In the genomic region with DNA sequence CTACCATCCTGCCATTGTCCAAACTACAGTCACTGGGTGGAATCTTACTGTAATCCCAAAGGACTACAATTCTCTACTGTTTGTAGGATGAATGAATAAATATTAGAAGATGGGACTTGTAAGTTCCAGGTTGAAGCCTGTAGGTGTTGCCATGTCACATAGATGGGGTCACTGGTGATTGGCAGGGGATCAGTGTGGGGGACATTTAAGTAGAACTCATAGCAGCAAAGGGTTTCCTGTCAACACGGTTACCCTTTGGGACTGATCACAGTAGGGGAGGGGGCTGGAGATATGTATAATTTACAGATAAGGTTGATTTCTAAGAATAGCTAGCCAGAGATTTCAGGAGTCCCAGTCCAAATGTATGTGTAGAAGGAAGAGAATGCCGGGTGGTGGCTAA, we compare ENCODE assay signal across 9 mouse cellular contexts. TPM values are rescaled to one million over a fixed set of nuclear protein-coding genes. Genes with fewer than 3 reads are reported as not detected.
DNase-seq lines count a peak whose midpoint lies in the region; ATAC-seq and TF ChIP-seq lines count a peak whose summit lies in the region.
"Had no signal": no experiment of that assay in that cellular context is flagged by ENCODE, and none has a peak within 500 bp of the region (broad histone marks: within the 10 kb centered on the region; RNA-seq: fewer than 3 reads in every experiment).

No protein-coding gene starts in this region.

- peaks cover 36% of the 10 kb centered on the region for H3K27me3 ChIP-seq in heart, embryonic 10.5 days (ENCODE audit: insufficient read depth, poor library complexity, severe bottlenecking)
- peaks cover 9% of the 10 kb centered on the region for H3K27me3 ChIP-seq in lung, embryonic 16.5 days (ENCODE audit: control insufficient read depth, insufficient read depth, low read depth, low read length)
- peaks cover 19% of the 10 kb centered on the region for H3K27me3 ChIP-seq in intestine, postnatal 0 days (replicated peaks; ENCODE audit: control insufficient read depth, insufficient read depth, low read length)
- peaks cover 29% of the 10 kb centered on the region for H3K27me3 ChIP-seq in stomach, embryonic 16.5 days (ENCODE audit: control insufficient read depth, insufficient read depth, low read length)

- H3K4me1 ChIP-seq in heart, embryonic 10.5 days: peaks cover 19% of the 10 kb centered on the region; the same call in 1 of the 2 replicates
- H3K4me1 ChIP-seq in lung, embryonic 16.5 days (replicated peaks; ENCODE audit: control insufficient read depth, insufficient read depth, low read length): no peaks in the 10 kb centered on the region
- no peaks in the 10 kb centered on the region for H3K4me1 ChIP-seq in intestine, postnatal 0 days (replicated peaks; ENCODE audit: control insufficient read depth, insufficient read depth, low read length)
- H3K4me1 ChIP-seq in stomach, embryonic 16.5 days (ENCODE audit: control insufficient read depth, insufficient read depth, low read length): no peaks in the 10 kb centered on the region
- H3K4me1 ChIP-seq: liver, embryonic 13.5 days had no signal

- TF ChIP-seq CTCF in intestine, postnatal 0 days (IDR thresholded peaks at IDR 0.05; ENCODE audit: low read depth): no peak

- H3K27ac ChIP-seq in heart, embryonic 10.5 days: no peak overlapping the region
- H3K27ac ChIP-seq in lung, embryonic 16.5 days (ENCODE audit: low read length): no peak overlapping the region
- H3K27ac ChIP-seq in intestine, postnatal 0 days (ENCODE audit: low read depth, low read length): no peak overlapping the region
- H3K27ac ChIP-seq in stomach, embryonic 16.5 days (ENCODE audit: low read length): no peak overlapping the region
- H3K27ac ChIP-seq: liver, embryonic 13.5 days had no signal

- DNase-seq in heart, embryonic 10.5 days (ENCODE audit: low spot score): peak; percentile 25
- no peak for DNase-seq in heart, postnatal 25 days (ENCODE audit: low spot score)
- DNase-seq in lung, postnatal 4 days: no peak
- DNase-seq in adrenal gland, postnatal 4 days (ENCODE audit: low spot score in 2 of 2): no peak
- no peak for DNase-seq in gastrocnemius, postnatal 10 days
- DNase-seq: liver, embryonic 13.5 days had no signal

- intact Hi-C loops in heart, postnatal 25 days (cut with DNase I): no loop called here

- no peak for ATAC-seq in lung, embryonic 16.5 days (ENCODE audit: low read depth)
- no peak for ATAC-seq in intestine, postnatal 0 days
- no peak for ATAC-seq in stomach, embryonic 16.5 days (ENCODE audit: insufficient read depth, low FRiP score)

- H3K36me3 ChIP-seq in heart, embryonic 10.5 days: no peaks in the 10 kb centered on the region
- H3K36me3 ChIP-seq in lung, embryonic 16.5 days (ENCODE audit: control insufficient read depth, insufficient read depth, low read length): no peaks in the 10 kb centered on the region
- H3K36me3 ChIP-seq in intestine, postnatal 0 days (ENCODE audit: control insufficient read depth, insufficient read depth): no peaks in the 10 kb centered on the region
- no peaks in the 10 kb centered on the region for H3K36me3 ChIP-seq in stomach, embryonic 16.5 days (ENCODE audit: control insufficient read depth, insufficient read depth, low read length)
- H3K36me3 ChIP-seq: liver, embryonic 13.5 days had no signal

- no peak overlapping the region for H3K9ac ChIP-seq in lung, embryonic 16.5 days (ENCODE audit: low read length)
- H3K9ac ChIP-seq in intestine, postnatal 0 days (ENCODE audit: low read depth, low read length): no peak overlapping the region
- 0 out of 2 replicates have a peak overlapping the region, but pooled peaks have one; percentile 38 for H3K9ac ChIP-seq in stomach, embryonic 16.5 days (ENCODE audit: low read length)
- H3K9ac ChIP-seq: liver, embryonic 13.5 days had no signal

- H3K4me3 ChIP-seq in heart, embryonic 10.5 days: peak overlapping the region; percentile 66; the same call in 1 of the 2 replicates
- peak overlapping the region; percentile 50 for H3K4me3 ChIP-seq in lung, embryonic 16.5 days (ENCODE audit: low read length)
- peak overlapping the region; percentile 43; the same call in 1 of the 2 replicates for H3K4me3 ChIP-seq in intestine, postnatal 0 days (ENCODE audit: low read depth, low read length)
- peak overlapping the region; percentile 51 for H3K4me3 ChIP-seq in stomach, embryonic 16.5 days (replicated peaks; ENCODE audit: low read length)

- peak overlapping the region; percentile 86; the same call in 1 of the 2 replicates for H3K4me2 ChIP-seq in lung, embryonic 16.5 days (ENCODE audit: low read depth, low read length)
- peak overlapping the region; percentile 78 for H3K4me2 ChIP-seq in intestine, postnatal 0 days (replicated peaks; ENCODE audit: low read depth)
- peak overlapping the region; percentile 86 for H3K4me2 ChIP-seq in stomach, embryonic 16.5 days (ENCODE audit: low read depth, low read length)

- 45% methylated on average over 2 of the region's 2 CpGs for WGBS in heart, embryonic 10.5 days
- 56% methylated on average over 2 of the region's 2 CpGs for WGBS in lung, embryonic 16.5 days
- 78% methylated on average over 2 of the region's 2 CpGs for WGBS in intestine, postnatal 0 days
- WGBS in stomach, embryonic 16.5 days: 65% methylated on average over 2 of the region's 2 CpGs

- H3K9me3 ChIP-seq in heart, embryonic 10.5 days: no peaks in the 10 kb centered on the region
- no peaks in the 10 kb centered on the region for H3K9me3 ChIP-seq in lung, embryonic 16.5 days (ENCODE audit: control insufficient read depth, low read length)
- H3K9me3 ChIP-seq in intestine, postnatal 0 days (ENCODE audit: control insufficient read depth): no peaks in the 10 kb centered on the region
- H3K9me3 ChIP-seq in stomach, embryonic 16.5 days (replicated peaks; ENCODE audit: control insufficient read depth, low read length): no peaks in the 10 kb centered on the region
- H3K9me3 ChIP-seq: liver, embryonic 13.5 days had no signal

RNA-seq across cellular contexts. Expression of a gene that starts 52.4 kb away (rescaled TPM):
- polyA plus RNA-seq in heart, embryonic 10.5 days (2016; fragmentation: Nextera tagmentation; extraction: Ambion mirVana): not detected in 2 replicates
- not detected for total RNA-seq in heart, postnatal 25 days (2021)
- polyA plus RNA-seq in lung, embryonic 16.5 days (2015; fragmentation: Nextera tagmentation; extraction: Ambion mirVana): not detected in 2 replicates
- polyA plus RNA-seq in intestine, postnatal 0 days (2015; fragmentation: Nextera tagmentation; extraction: Ambion mirVana): not detected in 2 replicates
- polyA plus RNA-seq in stomach, embryonic 16.5 days (2015; fragmentation: Nextera tagmentation; extraction: Ambion mirVana): not detected in 2 replicates
- not detected for total RNA-seq in adrenal gland, postnatal 4 days (2021)
- total RNA-seq in gastrocnemius, postnatal 10 days (2021): not detected
- polyA plus RNA-seq: liver, embryonic 13.5 days had no signal
